Mouse (Mus musculus) ES-E14 (cell line): Measurements from ENCODE around the gene Ctns. TPM values are rescaled to one million over a fixed set of nuclear protein-coding genes. Genes with fewer than 3 reads are reported as not detected.

Source experiments
- DNase-seq: peaks from one replicate; pipeline ENCODE4 v3.0.0-alpha.2; 2013; ENCODE audit warnings: low read depth, low spot score
- H3K27ac ChIP-seq: 2 replicates; pipeline ENCODE4 v1.5.1; 2012; ENCODE audit warnings: low read depth, mild to moderate bottlenecking, low read length, moderate library complexity, mixed read lengths; ENCODE audit not compliant: poor library complexity, insufficient read depth, severe bottlenecking
- H3K36me3 ChIP-seq: 2 replicates; pipeline ENCODE4 v1.6.1; 2012; ENCODE audit warnings: mild to moderate bottlenecking, low read length, moderate library complexity, mixed read lengths; ENCODE audit not compliant: control insufficient read depth, poor library complexity, insufficient read depth, severe bottlenecking
- H3K4me1 ChIP-seq, 2 experiments: fragments of 150-350 bp in 1 of 2; sonication (generic) in 1 of 2; 2 replicates each; pipeline ENCODE4 v1.6.1; 2012; ENCODE audit warnings: low read length in 2 of 2, mild to moderate bottlenecking in 1 of 2, mixed read lengths in 1 of 2; ENCODE audit not compliant: control insufficient read depth in 2 of 2, insufficient read depth in 2 of 2, poor library complexity in 1 of 2
- H3K4me3 ChIP-seq, 2 experiments: fragments of 150-350 bp in 1 of 2; sonication (generic) in 1 of 2; 2 replicates each; pipeline ENCODE4 v1.5.1; 2012; ENCODE audit warnings: low read length in 2 of 2, low read depth in 1 of 2, mild to moderate bottlenecking in 1 of 2, mixed read lengths in 1 of 2; ENCODE audit not compliant: insufficient read depth in 1 of 2, poor library complexity in 1 of 2, severe bottlenecking in 1 of 2
- H3K9ac ChIP-seq: 2 replicates; pipeline ENCODE4 v1.6.1; 2012; ENCODE audit warnings: low read depth, mild to moderate bottlenecking, low read length, mixed read lengths; ENCODE audit not compliant: poor library complexity, insufficient read depth, severe bottlenecking
- H3K9me3 ChIP-seq: fragments of 150-350 bp; sonication (generic); 2 replicates; pipeline ENCODE4 v1.6.1; 2012; ENCODE audit warnings: low read depth, mild to moderate bottlenecking, low read length; ENCODE audit not compliant: control insufficient read depth, insufficient read depth
- CHD2 ChIP-seq: IDR thresholded peaks from 2 replicates; pipeline ENCODE4 v1.6.1; 2014; ENCODE audit warnings: mild to moderate bottlenecking, low read depth, low read length, inconsistent platforms
- HCFC1 ChIP-seq: IDR thresholded peaks from 2 replicates; pipeline ENCODE4 v1.6.1; 2012; ENCODE audit warnings: low read length, inconsistent platforms, borderline replicate concordance; ENCODE audit not compliant: insufficient read depth
- MAFK ChIP-seq: IDR thresholded peaks from 2 replicates; pipeline ENCODE4 v1.6.1; 2014; ENCODE audit warnings: mild to moderate bottlenecking, low read depth, low read length, inconsistent platforms; ENCODE audit not compliant: insufficient read depth
- ZC3H11A ChIP-seq: IDR thresholded peaks from 2 replicates; pipeline ENCODE4 v1.6.1; 2012; ENCODE audit warnings: low read depth, mild to moderate bottlenecking, inconsistent platforms, low read length, borderline replicate concordance
- ZNF384 ChIP-seq: IDR thresholded peaks from 2 replicates; pipeline ENCODE4 v1.6.1; 2012; ENCODE audit warnings: low read depth, low read length, inconsistent platforms
- in situ Hi-C, 2 experiments: fragments of 600-800 bp; cut with MboI; formaldehyde crosslinking; loops; one replicate each; pipeline ENCODE4 v1.15.1; 2025; ENCODE audit warnings: low sequenced_read_pairs in 2 of 2, inconsistent platforms in 1 of 2; ENCODE audit not compliant: unreplicated experiment in 2 of 2
- total RNA-seq: library from RNA; depleted of rRNA; stranded (reverse); fragments of 300-350 nt; gene quantifications from 2 replicates; pipeline ENCODE4 v1.2.3, GENCODE M21; 2012

Ctns gene
- total RNA-seq, 1 experiment = 15.8 TPM

DNA sequence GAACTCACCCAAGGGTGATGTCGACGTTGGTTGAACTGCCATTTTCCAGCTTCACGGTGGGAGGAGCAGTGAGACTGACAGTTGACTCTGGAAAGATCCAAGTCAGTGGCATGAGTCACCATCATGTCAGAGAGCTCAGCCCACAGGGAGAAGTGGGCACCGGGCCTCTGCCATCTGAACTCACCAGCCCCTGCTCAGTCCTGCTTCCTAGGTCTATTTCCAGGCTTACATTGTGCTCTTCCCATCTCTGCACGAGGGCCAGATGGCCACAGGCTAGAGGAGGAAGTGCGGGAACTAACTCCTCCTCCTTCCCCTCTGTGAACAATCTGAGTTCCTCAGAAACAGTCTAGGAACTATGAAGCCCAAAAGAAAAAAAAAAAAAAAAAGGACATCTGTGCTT, 5.8 kb downstream of the Ctns start:
- in situ Hi-C loops = no loop called here
- Histone ChIP-seq H3K4me3 (no peak overlapping the region), H3K9me3 (no peaks in the 10 kb centered on the region), H3K9ac (no peak overlapping the region), H3K4me1 (no peaks in the 10 kb centered on the region), H3K36me3 (peaks cover 2% of the 10 kb centered on the region; the same call in 1 of the 2 replicates), H3K27ac (no peak overlapping the region)
- TF ChIP-seq CHD2 = no peak
- no peak for TF ChIP-seq MAFK
- no peak for TF ChIP-seq ZC3H11A
- TF ChIP-seq HCFC1 = no peak
- TF ChIP-seq ZNF384 = no peak
- no peak for DNase-seq

DNA sequence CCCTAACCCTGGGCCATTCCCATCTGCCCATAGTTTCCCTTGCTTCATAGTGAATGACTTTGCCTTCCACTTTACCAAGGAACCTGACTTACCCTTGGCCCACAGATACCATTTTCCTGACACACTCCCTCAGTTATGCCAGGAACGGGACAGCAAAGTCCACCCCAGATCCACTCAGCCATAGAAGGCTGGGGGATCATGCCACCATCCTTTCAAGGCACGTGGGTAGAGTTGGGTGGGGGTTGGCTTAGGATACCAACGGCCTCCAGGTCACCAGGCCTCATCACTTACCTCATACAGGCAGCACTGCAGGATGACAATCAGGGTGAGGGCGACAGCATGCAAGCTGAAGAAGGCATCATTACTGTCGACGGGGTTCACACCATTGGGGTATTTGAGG, 11.6 kb downstream of the Ctns start:
- no peak for DNase-seq
- no peak for TF ChIP-seq ZNF384
- TF ChIP-seq CHD2 = no peak
- no peak for TF ChIP-seq HCFC1
- TF ChIP-seq MAFK = no peak
- TF ChIP-seq ZC3H11A = no peak
- no peak overlapping the region for H3K27ac ChIP-seq
- no peaks in the 10 kb centered on the region for H3K4me1 ChIP-seq
- in situ Hi-C loops = no loop called here
- peaks cover 9% of the 10 kb centered on the region for H3K36me3 ChIP-seq
- no peak overlapping the region for H3K4me3 ChIP-seq
- no peaks in the 10 kb centered on the region for H3K9me3 ChIP-seq
- H3K9ac ChIP-seq = no peak overlapping the region

DNA sequence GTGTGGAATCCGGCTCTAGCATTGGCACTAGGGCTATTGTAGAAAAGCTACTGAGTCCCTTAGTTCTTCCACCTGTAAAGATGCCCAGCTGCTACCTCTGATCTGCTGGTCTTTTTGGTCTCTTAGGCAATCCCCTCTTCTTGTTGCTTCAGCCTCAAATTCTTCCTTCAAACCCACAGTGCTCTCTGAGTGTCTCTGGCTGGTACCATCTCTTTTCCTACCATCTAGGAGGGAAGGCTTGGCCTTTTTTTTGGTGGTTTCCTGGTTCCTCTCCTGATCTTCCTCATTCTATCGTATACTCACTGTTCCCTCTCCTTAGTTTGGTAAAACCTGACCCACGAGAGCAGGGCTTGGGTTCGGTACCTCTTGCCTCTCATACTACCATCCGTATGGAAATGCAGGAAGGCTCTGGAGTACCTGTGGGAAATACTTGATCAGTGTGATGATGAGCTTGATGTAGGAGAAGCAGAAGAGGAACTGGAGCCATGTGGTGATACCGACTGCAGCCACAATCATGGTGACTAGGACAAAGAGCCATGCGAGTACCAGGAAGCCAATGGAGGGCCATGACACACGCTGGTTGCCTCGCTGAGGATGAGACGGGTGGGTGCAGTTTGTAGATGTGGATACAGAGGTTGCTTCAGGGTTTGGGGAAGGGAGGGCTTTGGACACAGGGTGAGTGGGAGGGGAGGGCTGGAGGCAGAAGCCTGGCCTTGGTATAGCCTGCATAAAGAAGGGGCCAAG, 12.8 kb downstream of the Ctns start:
- DNase-seq = no peak
- no peak overlapping the region for H3K27ac ChIP-seq
- no peak overlapping the region for H3K4me3 ChIP-seq
- peaks cover 9% of the 10 kb centered on the region for H3K36me3 ChIP-seq
- in situ Hi-C loops = no loop called here
- H3K9me3 ChIP-seq = no peaks in the 10 kb centered on the region
- H3K4me1 ChIP-seq = no peaks in the 10 kb centered on the region
- TF ChIP-seq ZC3H11A = no peak
- H3K9ac ChIP-seq = no peak overlapping the region

DNA sequence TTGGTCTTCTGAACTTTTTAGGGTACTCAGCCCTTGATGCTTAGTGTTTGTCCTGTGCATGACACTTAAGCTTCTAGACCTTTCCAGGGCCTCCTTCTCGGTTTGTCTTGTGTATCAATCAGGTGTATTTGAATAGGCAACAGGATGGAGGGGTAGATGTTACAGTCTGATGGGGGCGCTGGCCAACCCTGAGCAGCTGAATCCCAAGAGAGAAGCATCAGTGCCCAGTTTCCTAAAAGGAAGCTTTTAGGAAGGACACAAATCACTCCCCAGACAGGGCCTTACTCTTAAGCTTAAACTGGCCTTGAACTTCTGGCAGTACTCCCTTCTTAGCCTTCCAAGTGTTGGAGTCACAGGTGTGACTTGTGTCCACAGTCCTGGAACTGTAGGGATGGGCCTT, 20.9 kb downstream of the Ctns start:
- TF ChIP-seq ZNF384 (no peak), ZC3H11A (no peak), CHD2 (no peak), HCFC1 (no peak), MAFK (no peak)
- Histone ChIP-seq H3K27ac (no peak overlapping the region), H3K9ac (peak overlapping the region; percentile 39), H3K36me3 (peaks cover 2% of the 10 kb centered on the region), H3K4me1 (peaks cover 0 to 5% of the 10 kb centered on the region in 2 experiments; a peak in 1 of 4 replicates), H3K9me3 (no peaks in the 10 kb centered on the region), H3K4me3 (peak overlapping the region; percentile 75 to 82; a peak in 3 of 4 replicates)
- in situ Hi-C loops = no loop called here
- DNase-seq = no peak

DNA sequence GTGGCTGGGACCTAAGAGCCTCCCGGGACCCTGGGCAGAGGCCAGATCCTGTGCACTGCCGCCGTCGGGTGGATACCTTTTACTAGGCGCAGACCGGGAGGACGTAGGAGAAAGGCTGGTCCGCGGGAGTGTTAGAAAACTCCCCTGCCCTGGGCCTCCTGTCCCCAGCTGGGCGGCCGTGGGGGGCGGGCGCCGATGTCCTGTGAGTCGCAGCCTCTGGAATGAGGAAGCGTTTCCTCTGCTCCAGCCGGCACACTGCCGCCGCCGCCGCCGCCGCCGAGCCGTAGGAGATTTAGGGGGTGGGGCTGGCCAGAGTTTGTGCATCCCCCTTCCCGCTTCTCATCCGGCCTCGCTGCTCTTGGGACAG, 21.4 kb downstream of the Ctns start:
- peak overlapping the region; percentile 75 to 82 for H3K4me3 ChIP-seq
- no peak for DNase-seq
- in situ Hi-C loops = no loop called here
- H3K4me1 ChIP-seq = peaks cover 0 to 5% of the 10 kb centered on the region in 2 experiments; a peak in 1 of 4 replicates
- H3K9ac ChIP-seq = peak overlapping the region; percentile 39
- H3K9me3 ChIP-seq = no peaks in the 10 kb centered on the region
- TF ChIP-seq ZC3H11A (no peak), CHD2 (no peak), MAFK (no peak), HCFC1 (no peak), ZNF384 (no peak)
- peaks cover 2% of the 10 kb centered on the region for H3K36me3 ChIP-seq
- no peak overlapping the region; the same call in 1 of the 2 replicates for H3K27ac ChIP-seq
